In the genomic region with DNA sequence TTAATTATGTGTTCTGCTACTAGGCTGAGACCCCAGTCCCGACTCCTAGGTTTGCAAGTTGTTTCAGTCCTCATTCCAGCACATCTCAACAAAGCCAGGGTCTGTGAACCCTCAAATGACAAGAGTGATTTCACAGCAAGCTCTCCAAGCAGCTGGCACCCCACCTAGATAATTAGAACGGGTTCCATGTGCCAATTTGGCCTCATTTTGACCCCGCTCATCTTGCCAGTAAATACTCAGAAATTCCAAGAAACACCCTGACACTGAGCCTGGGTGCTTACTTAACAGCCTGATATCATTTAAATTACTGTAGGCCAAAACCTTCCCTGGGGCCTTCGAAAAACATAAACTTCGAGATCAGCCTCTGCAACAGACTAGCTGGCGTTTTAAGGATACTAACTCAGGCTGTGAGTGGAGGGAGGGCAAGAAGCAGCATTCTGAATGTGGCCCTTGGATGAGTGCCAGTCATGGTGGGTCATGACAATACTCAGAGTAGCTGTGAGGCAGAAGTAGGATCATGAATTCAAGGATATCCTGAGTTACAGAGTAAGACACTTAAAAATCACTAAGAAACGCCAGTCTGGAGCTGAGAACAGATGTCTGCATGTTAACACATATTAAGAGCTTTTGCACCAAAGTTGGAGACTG, we compare ENCODE assay signal across 10 mouse cellular contexts. TPM values are rescaled to one million over a fixed set of nuclear protein-coding genes. Genes with fewer than 3 reads are reported as not detected.
DNase-seq lines count a peak whose midpoint lies in the region; ATAC-seq and TF ChIP-seq lines count a peak whose summit lies in the region.
"Had no signal": no experiment of that assay in that cellular context is flagged by ENCODE, and none has a peak within 500 bp of the region (broad histone marks: within the 10 kb centered on the region; RNA-seq: fewer than 3 reads in every experiment).

No protein-coding gene starts in this region.

- no peak for ATAC-seq in heart, embryonic 15.5 days (replicated peaks; ENCODE audit: insufficient number of reproducible peaks, insufficient read depth, low FRiP score, low read depth)
- no peak for ATAC-seq in midbrain, embryonic 13.5 days
- no peak for ATAC-seq in midbrain, embryonic 16.5 days
- ATAC-seq in limb, embryonic 15.5 days (ENCODE audit: insufficient number of reproducible peaks, low FRiP score, low TSS enrichment, low read depth) = no peak
- ATAC-seq: intestine, postnatal 0 days had no signal

- H3K27ac ChIP-seq in heart, embryonic 15.5 days = peak overlapping the region; percentile 60
- H3K27ac ChIP-seq in midbrain, embryonic 13.5 days = 0 out of 2 replicates have a peak overlapping the region, but pooled peaks have one; percentile 17
- no peak overlapping the region for H3K27ac ChIP-seq in midbrain, embryonic 16.5 days (ENCODE audit: low read length)
- H3K27ac ChIP-seq in limb, embryonic 15.5 days = peak overlapping the region; percentile 68

- no peak overlapping the region for H3K4me3 ChIP-seq in heart, embryonic 15.5 days
- H3K4me3 ChIP-seq in midbrain, embryonic 13.5 days (replicated peaks) = no peak overlapping the region
- no peak overlapping the region for H3K4me3 ChIP-seq in midbrain, embryonic 16.5 days (ENCODE audit: low read depth, low read length)
- no peak overlapping the region for H3K4me3 ChIP-seq in limb, embryonic 15.5 days

- no peak for TF ChIP-seq POLR2A in brain, embryonic 14.5 days (IDR thresholded peaks at IDR 0.05; ENCODE audit: borderline replicate concordance, extremely low read depth, insufficient read depth, insufficient read length, poor library complexity, severe bottlenecking)

- no peak for DNase-seq in heart, postnatal 36 days
- peak; percentile 49 for DNase-seq in brain, embryonic 14.5 days (ENCODE audit: low read depth)
- DNase-seq in layer of hippocampus, adult 11-12 months (ENCODE audit: low spot score) = no peak
- DNase-seq: cerebellum, adult 18-20 months; right cerebral cortex, postnatal 14 days had no signal

- H3K4me2 ChIP-seq in heart, embryonic 15.5 days = no peak overlapping the region
- H3K4me2 ChIP-seq in midbrain, embryonic 13.5 days (replicated peaks) = no peak overlapping the region
- no peak overlapping the region for H3K4me2 ChIP-seq in midbrain, embryonic 16.5 days (ENCODE audit: low read length)
- H3K4me2 ChIP-seq in limb, embryonic 15.5 days = no peak overlapping the region

- peaks cover 30% of the 10 kb centered on the region for H3K4me1 ChIP-seq in heart, embryonic 15.5 days (replicated peaks)
- peaks cover 45% of the 10 kb centered on the region for H3K4me1 ChIP-seq in midbrain, embryonic 13.5 days (replicated peaks)
- H3K4me1 ChIP-seq in midbrain, embryonic 16.5 days (ENCODE audit: control insufficient read depth, insufficient read depth, low read length) = peaks cover 20% of the 10 kb centered on the region
- peaks cover 29% of the 10 kb centered on the region for H3K4me1 ChIP-seq in limb, embryonic 15.5 days

- intact Hi-C loops in heart, postnatal 36 days (cut with DNase I) = no loop called here

- no peaks in the 10 kb centered on the region for H3K9me3 ChIP-seq in heart, embryonic 15.5 days (replicated peaks)
- no peaks in the 10 kb centered on the region for H3K9me3 ChIP-seq in midbrain, embryonic 13.5 days
- H3K9me3 ChIP-seq in midbrain, embryonic 16.5 days (replicated peaks; ENCODE audit: control insufficient read depth, low read length, poor library complexity, severe bottlenecking) = no peaks in the 10 kb centered on the region
- no peaks in the 10 kb centered on the region for H3K9me3 ChIP-seq in limb, embryonic 15.5 days

- 54% methylated on average over 7 of the region's 7 CpGs for WGBS in heart, embryonic 15.5 days
- WGBS in midbrain, embryonic 13.5 days = 73% methylated on average over 7 of the region's 7 CpGs
- WGBS in midbrain, embryonic 16.5 days = 67% methylated on average over 7 of the region's 7 CpGs
- 60% methylated on average over 7 of the region's 7 CpGs for WGBS in limb, embryonic 15.5 days

- no peaks in the 10 kb centered on the region for H3K27me3 ChIP-seq in heart, embryonic 15.5 days
- no peaks in the 10 kb centered on the region for H3K27me3 ChIP-seq in midbrain, embryonic 13.5 days
- no peaks in the 10 kb centered on the region for H3K27me3 ChIP-seq in midbrain, embryonic 16.5 days (ENCODE audit: control insufficient read depth, insufficient read depth, low read depth, low read length)
- H3K27me3 ChIP-seq in limb, embryonic 15.5 days = no peaks in the 10 kb centered on the region

- 0 out of 2 replicates have a peak, but pooled peaks cover 3% of the 10 kb centered on the region for H3K36me3 ChIP-seq in heart, embryonic 15.5 days
- H3K36me3 ChIP-seq in midbrain, embryonic 13.5 days = peaks cover 22% of the 10 kb centered on the region
- H3K36me3 ChIP-seq in midbrain, embryonic 16.5 days (ENCODE audit: control insufficient read depth, insufficient read depth, low read length) = peaks cover 6% of the 10 kb centered on the region; the same call in 1 of the 2 replicates
- H3K36me3 ChIP-seq in limb, embryonic 15.5 days = peaks cover 22% of the 10 kb centered on the region

- TF ChIP-seq CTCF in brain, embryonic 14.5 days (IDR thresholded peaks at IDR 0.05; ENCODE audit: borderline replicate concordance, extremely low read depth, insufficient read depth, insufficient read length) = no peak

- H3K9ac ChIP-seq in heart, embryonic 15.5 days = no peak overlapping the region
- H3K9ac ChIP-seq in midbrain, embryonic 13.5 days (replicated peaks) = no peak overlapping the region
- H3K9ac ChIP-seq in midbrain, embryonic 16.5 days (ENCODE audit: low read depth, low read length) = no peak overlapping the region
- H3K9ac ChIP-seq in limb, embryonic 15.5 days = no peak overlapping the region

RNA-seq across cellular contexts. Expression of gene Sidt2, which starts 3.1 kb away (rescaled TPM):
- polyA plus RNA-seq in heart, embryonic 15.5 days (2015; fragmentation: Nextera tagmentation; extraction: Ambion mirVana) = 31.4 and 41.7 TPM in 2 replicates
- total RNA-seq in heart, postnatal 36 days (2021) = 10 to 100 TPM; 79.7 to 89.1 TPM
- 27.4 and 32.7 TPM in 2 replicates for polyA plus RNA-seq in midbrain, embryonic 13.5 days (2015; fragmentation: Nextera tagmentation; extraction: Ambion mirVana)
- 44.7 and 50.0 TPM in 2 replicates for polyA plus RNA-seq in midbrain, embryonic 16.5 days (2015; fragmentation: Nextera tagmentation; extraction: Ambion mirVana)
- polyA plus RNA-seq in brain, embryonic 14.5 days (2012; rRNA removed) = 85.4 and 101 TPM in 2 replicates
- 50.6 and 66.1 TPM in 2 replicates for polyA plus RNA-seq in limb, embryonic 15.5 days (2015; fragmentation: Nextera tagmentation; extraction: Ambion mirVana)

RNA-seq across cellular contexts. Expression of gene Tagln, which starts 22.3 kb away (rescaled TPM):
- polyA plus RNA-seq in heart, embryonic 15.5 days (2015; fragmentation: Nextera tagmentation; extraction: Ambion mirVana) = 90.8 and 117 TPM in 2 replicates
- 10 to 100 TPM; 71.4 TPM for total RNA-seq in heart, postnatal 36 days (2021)
- polyA plus RNA-seq in midbrain, embryonic 13.5 days (2015; fragmentation: Nextera tagmentation; extraction: Ambion mirVana) = 5.0 and 5.5 TPM in 2 replicates
- 3.1 and 5.5 TPM in 2 replicates for polyA plus RNA-seq in midbrain, embryonic 16.5 days (2015; fragmentation: Nextera tagmentation; extraction: Ambion mirVana)
- polyA plus RNA-seq in brain, embryonic 14.5 days (2012; rRNA removed) = 5.7 and 7.3 TPM in 2 replicates
- polyA plus RNA-seq in limb, embryonic 15.5 days (2015; fragmentation: Nextera tagmentation; extraction: Ambion mirVana) = 26.6 and 33.1 TPM in 2 replicates

RNA-seq across cellular contexts. Expression of gene Rnf214, which starts 51.4 kb away (rescaled TPM):
- polyA plus RNA-seq in heart, embryonic 15.5 days (2015; fragmentation: Nextera tagmentation; extraction: Ambion mirVana) = 40.3 and 43.3 TPM in 2 replicates
- total RNA-seq in heart, postnatal 36 days (2021) = 10 to 100 TPM; 35.1 to 36.0 TPM
- polyA plus RNA-seq in midbrain, embryonic 13.5 days (2015; fragmentation: Nextera tagmentation; extraction: Ambion mirVana) = 114 and 119 TPM in 2 replicates
- 97.9 and 118 TPM in 2 replicates for polyA plus RNA-seq in midbrain, embryonic 16.5 days (2015; fragmentation: Nextera tagmentation; extraction: Ambion mirVana)
- 50.6 and 68.0 TPM in 2 replicates for polyA plus RNA-seq in brain, embryonic 14.5 days (2012; rRNA removed)
- 44.2 and 49.4 TPM in 2 replicates for polyA plus RNA-seq in limb, embryonic 15.5 days (2015; fragmentation: Nextera tagmentation; extraction: Ambion mirVana)

RNA-seq across cellular contexts. Expression of gene Pcsk7, which starts 51.9 kb away (rescaled TPM):
- polyA plus RNA-seq in heart, embryonic 15.5 days (2015; fragmentation: Nextera tagmentation; extraction: Ambion mirVana) = 17.0 and 19.6 TPM in 2 replicates
- total RNA-seq in heart, postnatal 36 days (2021) = 10 to 100 TPM; 13.5 to 15.6 TPM
- polyA plus RNA-seq in midbrain, embryonic 13.5 days (2015; fragmentation: Nextera tagmentation; extraction: Ambion mirVana) = 26.4 and 27.7 TPM in 2 replicates
- polyA plus RNA-seq in midbrain, embryonic 16.5 days (2015; fragmentation: Nextera tagmentation; extraction: Ambion mirVana) = 22.6 and 25.4 TPM in 2 replicates
- 40.3 and 48.7 TPM in 2 replicates for polyA plus RNA-seq in brain, embryonic 14.5 days (2012; rRNA removed)
- polyA plus RNA-seq in limb, embryonic 15.5 days (2015; fragmentation: Nextera tagmentation; extraction: Ambion mirVana) = 22.9 and 24.5 TPM in 2 replicates

RNA-seq across cellular contexts. Expression of gene Pafah1b2, which starts 54.3 kb away (rescaled TPM):
- polyA plus RNA-seq in heart, embryonic 15.5 days (2015; fragmentation: Nextera tagmentation; extraction: Ambion mirVana) = 105 and 124 TPM in 2 replicates
- 10 to 100 TPM; 48.1 to 50.0 TPM for total RNA-seq in heart, postnatal 36 days (2021)
- 303 and 305 TPM in 2 replicates for polyA plus RNA-seq in midbrain, embryonic 13.5 days (2015; fragmentation: Nextera tagmentation; extraction: Ambion mirVana)
- polyA plus RNA-seq in midbrain, embryonic 16.5 days (2015; fragmentation: Nextera tagmentation; extraction: Ambion mirVana) = 287 and 294 TPM in 2 replicates
- polyA plus RNA-seq in brain, embryonic 14.5 days (2012; rRNA removed) = 126 and 166 TPM in 2 replicates
- polyA plus RNA-seq in limb, embryonic 15.5 days (2015; fragmentation: Nextera tagmentation; extraction: Ambion mirVana) = 182 and 188 TPM in 2 replicates
